Mouse (Mus musculus): Measurements from ENCODE around the gene Plch2.

Gene Plch2

GRCm38 (mm10) chr4:155074418-155074817, 17.8 kb upstream of the Plch2 start:
- DNase-seq (ENCODE audit: low spot score): no peak

- DNase-seq (ENCODE audit: low spot score): peak; percentile 35
Measured at GRCm38 (mm10) chr4:155070921-155071320, 14.3 kb upstream of the Plch2 start.

DNA sequence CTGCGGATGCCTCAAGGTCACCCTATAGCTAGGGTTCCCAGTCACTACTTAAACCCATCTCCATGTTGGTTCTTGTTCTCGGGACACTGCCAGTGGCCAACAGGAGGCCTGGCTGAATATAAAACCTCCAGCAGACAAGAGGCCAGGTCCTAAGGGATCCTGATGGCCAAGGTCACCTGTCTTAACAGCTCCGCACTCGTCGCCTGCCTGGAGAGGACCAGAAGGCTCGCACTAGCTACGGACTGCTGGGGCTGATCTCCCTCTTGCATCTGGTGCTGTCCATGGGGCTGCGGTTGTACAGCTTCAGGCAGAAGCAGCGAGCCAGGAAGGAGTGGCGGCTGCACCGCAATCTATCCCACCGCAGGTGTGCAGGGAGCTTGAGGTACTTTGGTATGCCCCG, 13.6 kb upstream of the Plch2 start:
- no peak for DNase-seq (ENCODE audit: low spot score)

GRCm38 (mm10) chr4:155069191-155069590, 12.6 kb upstream of the Plch2 start:
- DNase-seq (ENCODE audit: low spot score): peak; percentile 32

DNA sequence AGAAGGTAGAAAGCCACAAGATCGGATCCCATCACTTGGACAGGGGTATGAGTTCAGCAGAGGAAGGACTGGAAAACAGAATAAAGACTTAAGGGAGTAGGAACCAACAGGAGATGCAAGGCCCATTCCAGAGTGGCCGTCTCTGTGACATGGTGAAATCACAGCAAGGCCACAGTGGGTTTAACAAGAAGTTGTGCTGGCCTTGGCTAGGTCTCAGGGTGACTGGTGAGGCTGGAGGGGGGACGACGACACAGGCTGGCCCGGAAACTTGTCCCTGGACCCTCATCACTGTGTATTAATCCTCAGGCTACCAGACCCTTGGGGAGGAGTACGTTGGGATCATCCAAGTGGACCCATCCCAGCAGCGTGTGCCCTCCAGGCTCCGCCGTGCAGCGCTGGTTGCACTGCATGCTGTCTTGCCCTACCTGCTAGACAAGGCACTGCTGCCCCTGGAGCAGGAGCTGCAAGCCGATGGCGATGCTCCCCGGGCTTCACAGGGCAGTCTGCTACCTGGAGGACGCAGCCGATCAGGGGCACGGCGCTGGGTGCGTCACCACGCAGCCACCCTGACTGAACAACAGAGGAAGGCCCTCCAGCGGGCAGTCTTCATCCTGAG, 11.9 kb upstream of the Plch2 start:
- no peak for DNase-seq (ENCODE audit: low spot score)

DNA sequence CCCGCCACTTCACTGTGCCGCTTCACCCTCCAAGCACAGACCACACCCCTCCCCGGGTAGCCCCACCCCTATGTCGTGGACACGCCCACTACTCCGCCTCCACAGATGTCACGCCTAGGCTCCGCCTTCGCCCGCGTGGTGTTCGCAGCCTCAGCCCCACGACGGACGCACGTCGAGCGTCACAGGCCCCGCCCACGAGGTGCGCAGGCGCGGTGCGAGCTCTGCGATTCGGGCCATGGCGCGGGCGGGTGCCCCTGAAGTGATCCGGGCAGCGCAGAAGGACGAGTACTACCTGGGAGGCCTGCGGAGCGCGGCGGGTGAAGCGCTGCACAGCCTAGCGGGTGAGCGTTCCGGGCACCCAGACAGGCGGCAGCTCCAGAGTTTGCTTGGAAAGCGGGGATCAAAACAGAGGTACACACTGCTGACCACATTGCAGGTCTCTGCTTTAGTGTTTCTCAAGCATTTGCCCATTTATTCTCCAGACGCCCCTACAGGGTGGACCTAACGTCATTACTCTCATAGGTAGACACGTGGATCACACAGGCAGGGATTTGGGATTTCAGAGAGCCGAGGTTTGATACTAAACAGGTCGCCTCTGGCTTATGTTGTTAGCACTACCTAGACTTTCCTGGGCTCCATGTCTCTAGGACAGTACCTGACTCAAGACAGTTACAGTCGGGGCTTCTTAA, 10.4 kb upstream of the Plch2 start, which contains the start of gene Pex10:
TSS of gene Pex10 (plus strand) at position 183 of the 689 bp plus-strand sequence.
- DNase-seq (ENCODE audit: low spot score): peak; percentile 97

- peak; percentile 91 for DNase-seq (ENCODE audit: low spot score)
Measured at GRCm38 (mm10) chr4:155065970-155066833, 9.6 kb upstream of the Plch2 start.

DNA sequence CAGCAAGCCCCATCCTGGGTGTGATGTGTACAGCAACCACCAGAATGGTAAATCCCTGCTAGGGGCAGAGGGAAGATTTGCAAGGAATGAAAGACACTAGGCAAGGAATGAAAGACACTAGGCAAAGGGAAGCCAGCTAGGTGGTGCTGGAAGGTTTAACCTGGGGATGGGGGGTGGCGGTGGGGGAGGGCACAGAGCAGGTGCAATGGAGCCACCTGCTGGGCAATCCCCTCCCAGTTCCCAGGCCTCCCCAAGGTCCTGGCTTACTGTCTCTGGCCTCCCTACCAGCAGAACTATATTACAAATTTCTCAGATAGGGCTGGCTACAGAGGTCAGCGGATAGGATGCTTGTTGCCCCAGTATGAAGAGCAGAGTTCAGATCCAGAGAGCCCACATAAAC, 7.9 kb upstream of the Plch2 start:
- no peak for DNase-seq (ENCODE audit: low spot score)

DNA sequence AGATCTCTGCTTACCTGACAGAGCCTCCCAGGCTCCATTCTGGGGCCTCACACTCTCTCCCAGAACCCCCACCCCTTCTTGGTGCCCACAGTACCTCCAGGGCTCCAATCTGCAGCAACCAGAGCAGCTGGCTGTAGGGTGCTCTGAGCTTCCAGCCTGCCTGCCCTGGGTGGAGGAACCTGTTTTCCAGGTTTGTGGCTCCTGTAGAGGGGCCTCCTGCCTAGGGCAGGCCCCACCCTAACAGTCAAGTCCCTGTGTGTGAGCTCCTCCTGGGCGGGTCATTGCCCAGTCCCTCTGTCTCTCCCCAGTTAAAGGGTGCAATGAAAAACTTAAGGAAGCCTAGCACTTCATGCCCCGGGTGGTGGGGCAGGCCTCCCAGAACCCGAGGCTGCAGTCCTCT, 7.3 kb upstream of the Plch2 start:
- DNase-seq (ENCODE audit: low spot score): peak; percentile 87

DNA sequence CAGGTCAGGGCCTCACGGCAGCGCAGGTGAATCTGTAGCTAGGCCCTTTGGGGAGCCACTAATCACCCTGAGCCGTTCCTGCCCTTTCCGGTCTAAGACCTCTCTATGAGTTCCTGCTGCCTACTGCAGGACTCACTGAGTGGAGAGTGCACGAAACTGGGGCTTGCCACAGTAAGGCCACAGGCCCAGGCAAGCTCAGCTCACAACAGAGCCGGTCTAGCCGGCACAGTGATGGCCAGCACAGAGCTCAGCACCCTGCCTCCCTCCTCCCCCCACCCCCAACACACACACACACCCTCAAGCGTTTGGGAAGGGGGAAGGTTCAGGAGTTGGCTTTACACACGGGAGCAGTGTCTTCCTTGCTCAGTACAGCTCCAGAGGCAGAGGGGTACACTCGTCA, 1.7 kb upstream of the Plch2 start:
- peak; percentile 78 for DNase-seq (ENCODE audit: low spot score)

DNA sequence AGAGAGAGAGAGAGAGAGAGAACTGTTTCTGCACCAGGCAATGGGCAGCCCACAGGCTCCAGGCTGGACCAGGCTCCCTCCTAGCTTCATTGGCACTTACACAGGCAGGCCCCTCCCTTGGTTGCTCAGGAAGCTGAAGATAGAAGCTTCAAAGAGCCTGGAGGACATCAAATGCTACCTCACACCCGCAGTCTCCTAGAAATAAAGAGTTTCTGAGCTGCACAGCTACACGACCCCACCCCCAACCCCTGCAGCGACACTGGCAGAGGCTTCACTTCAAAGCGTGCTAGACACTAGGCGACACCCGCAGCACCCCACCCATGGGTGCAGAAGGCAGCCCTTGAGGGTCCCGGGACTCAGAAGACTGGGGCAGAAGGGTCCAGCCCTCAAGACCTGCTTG, 6.5 kb downstream of the Plch2 start:
- DNase-seq (ENCODE audit: low spot score): no peak

DNA sequence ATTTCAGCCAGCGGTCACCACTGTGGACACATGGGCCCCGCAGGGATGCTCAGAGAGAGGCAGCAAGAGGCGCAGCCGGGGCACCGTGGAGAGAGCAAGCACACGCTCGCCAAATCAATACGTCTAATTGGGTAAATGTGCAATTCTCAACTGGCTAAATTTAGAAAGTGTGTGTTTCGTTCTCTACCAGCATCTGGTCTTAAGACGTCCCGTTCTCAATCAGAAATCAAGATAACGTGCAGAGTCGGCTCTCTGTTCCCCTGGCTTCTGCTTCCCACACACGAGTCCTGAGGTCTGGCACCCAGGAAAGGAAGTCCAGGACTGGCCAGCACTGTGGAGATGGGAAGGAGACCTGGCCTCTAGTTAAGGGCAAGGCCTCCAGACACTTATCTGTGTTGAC, 9.9 kb downstream of the Plch2 start:
- no peak for DNase-seq (ENCODE audit: low spot score)

DNA sequence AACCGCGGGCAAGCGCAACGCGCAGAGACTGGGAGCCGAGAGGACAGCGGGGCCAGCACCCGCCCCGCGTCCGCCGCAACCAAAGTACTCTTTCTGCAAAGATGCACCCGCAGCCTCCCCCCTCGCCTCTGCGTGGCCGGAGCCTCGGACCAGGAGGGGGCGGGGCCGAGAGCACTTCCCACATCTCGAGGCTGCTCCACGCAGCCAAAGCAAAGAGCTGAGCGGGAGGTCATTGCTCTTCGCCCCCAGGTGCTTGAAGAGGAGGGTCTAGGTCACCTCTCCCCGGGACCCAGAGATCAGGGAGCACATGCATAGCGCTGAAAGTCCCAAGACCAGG, 13.3 kb downstream of the Plch2 start:
- DNase-seq (ENCODE audit: low spot score): no peak

DNA sequence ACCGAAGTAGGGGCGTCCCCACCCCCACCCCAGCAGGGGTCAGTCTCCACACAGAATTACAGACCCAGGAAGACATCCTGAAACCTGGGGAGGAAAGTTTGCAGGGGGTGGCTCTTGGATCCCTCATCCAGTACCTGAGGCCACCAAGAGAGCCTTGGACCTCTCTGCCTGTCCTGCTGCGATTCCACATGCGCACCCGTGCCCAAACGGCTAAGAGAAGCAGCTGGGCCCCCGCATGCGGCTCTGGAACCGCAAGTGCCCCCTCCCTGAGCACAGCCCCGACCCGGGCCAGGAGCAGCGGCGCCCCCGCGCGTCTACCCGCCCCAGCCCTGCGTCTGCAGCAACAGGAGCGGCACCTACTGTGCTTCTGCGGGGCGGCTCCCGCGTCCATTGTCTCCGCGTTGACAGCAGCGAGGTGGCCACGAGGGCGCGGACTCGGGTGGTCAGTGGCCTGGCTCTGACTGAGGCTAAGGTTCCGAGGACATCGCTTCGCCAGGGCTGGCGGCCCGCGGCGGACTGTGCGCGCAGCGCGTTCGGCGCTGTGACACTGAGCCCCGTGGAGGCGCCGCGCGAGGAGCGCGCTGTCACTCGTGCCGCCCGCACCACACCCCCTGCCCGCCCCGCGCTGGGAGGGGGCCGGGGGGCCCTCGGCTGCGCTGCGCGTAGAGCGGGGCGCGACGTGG, 13.8 kb downstream of the Plch2 start:
- DNase-seq (ENCODE audit: low spot score): no peak

- no peak for DNase-seq (ENCODE audit: low spot score)
Measured at GRCm38 (mm10) chr4:155040696-155041095, 15.9 kb downstream of the Plch2 start.

DNA sequence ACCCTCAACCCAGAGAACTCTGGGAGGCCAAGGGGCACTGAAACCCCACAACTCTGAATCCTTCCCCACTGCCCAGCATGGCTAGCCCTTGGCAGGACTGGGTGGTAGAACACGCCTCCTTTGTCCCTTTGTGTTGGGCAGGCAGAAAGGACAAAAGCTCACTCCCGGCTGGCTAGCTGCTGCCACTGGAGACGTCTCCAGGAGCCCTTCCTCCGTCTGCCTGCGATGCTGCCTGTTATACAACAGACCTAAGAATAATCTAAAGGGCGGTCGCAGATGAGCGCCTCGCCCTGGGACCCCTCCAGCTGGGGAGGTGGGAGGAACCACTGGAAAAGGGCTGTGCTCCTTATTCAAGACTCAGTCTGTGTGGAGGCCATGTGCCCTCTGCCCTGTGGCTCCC, 16.4 kb downstream of the Plch2 start:
- no peak for DNase-seq (ENCODE audit: low spot score)

DNA sequence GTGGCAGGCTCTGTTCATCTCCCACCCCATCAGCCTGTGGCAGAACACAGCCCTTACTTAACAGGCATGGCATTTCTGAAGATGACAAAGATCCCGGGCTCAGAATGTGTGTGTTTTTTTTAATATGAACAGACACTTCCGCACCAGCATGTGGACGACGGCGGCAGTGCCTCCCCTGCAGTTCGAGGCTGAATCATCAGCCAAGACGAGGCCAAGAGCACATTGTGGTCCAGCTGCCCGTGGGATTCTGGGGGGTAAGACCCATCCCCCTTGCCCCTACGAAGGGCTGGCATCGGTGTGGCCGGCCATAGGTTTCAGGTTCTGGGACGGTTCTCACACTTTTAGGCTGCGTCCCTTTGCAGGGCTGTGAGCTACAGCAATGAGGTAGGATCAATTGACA, 21.8 kb downstream of the Plch2 start:
- DNase-seq (ENCODE audit: low spot score): no peak

DNA sequence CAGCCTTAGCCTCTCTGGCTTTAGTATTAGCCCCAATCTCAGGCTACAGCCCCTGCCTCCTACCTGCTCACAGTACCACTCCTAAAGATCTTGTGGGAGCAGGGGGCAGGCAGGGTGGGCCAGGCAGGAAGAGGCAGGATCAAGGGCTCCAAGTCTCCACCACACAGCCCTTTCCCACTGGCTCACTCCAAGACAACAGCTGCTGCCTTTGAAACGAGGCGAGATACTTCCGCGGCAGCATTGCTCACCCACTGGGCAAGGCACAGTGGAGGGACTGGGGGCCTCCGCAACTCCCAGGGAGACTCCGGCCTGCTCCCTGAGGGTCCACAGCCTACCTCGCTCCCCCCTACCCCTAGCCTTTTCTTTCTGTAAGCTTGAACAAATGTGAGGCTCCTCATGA, 22.4 kb downstream of the Plch2 start:
- DNase-seq (ENCODE audit: low spot score): no peak

DNA sequence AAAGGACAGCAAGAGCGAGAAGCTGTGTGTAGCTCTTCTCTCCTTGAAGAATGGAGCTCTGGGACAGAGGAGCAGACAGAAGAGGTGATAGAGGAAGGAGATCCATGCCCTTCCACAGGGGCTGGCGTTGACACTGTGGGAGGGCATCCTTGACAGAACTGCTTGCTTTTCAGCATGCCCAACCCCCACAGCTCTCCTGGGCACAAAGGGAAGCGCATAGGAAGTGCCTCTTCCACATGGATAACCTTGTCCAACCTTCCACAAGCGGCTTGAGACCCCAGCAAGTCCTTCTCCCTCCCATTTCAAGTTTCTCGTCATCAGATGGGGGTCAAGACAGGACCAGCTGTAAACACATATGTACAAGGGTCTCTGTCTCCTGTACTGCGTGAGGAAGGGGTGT, 23.5 kb downstream of the Plch2 start:
- DNase-seq (ENCODE audit: low spot score): no peak

GRCm38 (mm10) chr4:155024170-155025010, 32.2 kb downstream of the Plch2 start:
- DNase-seq (ENCODE audit: low spot score): no peak

DNA sequence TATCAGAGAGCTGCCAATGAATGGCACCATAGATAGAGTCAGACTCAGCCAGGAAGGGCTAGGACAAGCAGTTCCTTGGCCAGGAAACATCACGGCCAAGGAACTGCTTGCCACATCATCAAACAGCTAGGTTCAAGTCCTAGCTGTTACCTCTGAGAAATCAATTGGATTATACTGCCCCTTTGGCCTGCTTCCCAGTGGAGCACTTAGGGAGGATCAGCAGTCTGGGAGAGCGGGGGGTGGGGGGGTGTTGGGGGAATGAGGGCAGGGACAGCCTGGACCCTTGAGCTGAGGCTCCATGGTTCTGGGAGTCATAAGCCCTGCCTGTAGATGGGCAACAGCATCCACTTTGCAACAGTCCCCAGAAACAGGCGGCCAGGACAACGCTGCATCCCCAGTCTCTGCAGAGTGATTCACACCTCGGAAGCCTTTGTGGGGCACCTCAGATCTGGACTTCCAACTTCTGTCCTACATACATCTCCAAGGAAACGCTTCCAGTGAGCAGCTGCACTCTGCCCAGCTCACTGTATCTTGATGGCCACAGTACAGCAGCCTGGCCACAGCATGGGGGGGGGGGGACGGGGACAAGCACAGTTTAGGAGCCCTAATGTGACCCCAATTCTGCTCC, 34.2 kb downstream of the Plch2 start:
- no peak for DNase-seq (ENCODE audit: low spot score)

All from urinary bladder, postnatal 14 days (tissue).